Mouse (Mus musculus) MEL (cell line): ENCODE results near the gene Krtcap3. TPM values are rescaled to one million over a fixed set of nuclear protein-coding genes. Genes with fewer than 3 reads are reported as not detected.
A peak's percentile ranks its signal among the peaks of the same experiment; 100 is the strongest.

ENCODE experiments used
- DNase-seq: peaks from one replicate; pipeline ENCODE4 v3.0.0; 2011; ENCODE audit warnings: low read depth, low spot score
- H3K27ac ChIP-seq: 2 replicates; pipeline ENCODE4 v1.5.1; 2012; ENCODE audit warnings: low read depth, mild to moderate bottlenecking, control low read depth, low read length, moderate library complexity; ENCODE audit not compliant: control insufficient read depth
- H3K27me3 ChIP-seq, 2 experiments: fragments of 150-350 bp in 1 of 2; sonication (generic) in 1 of 2; 2 replicates each; pipeline ENCODE4 v1.6.1; 2012; ENCODE audit warnings: low read length in 2 of 2, mild to moderate bottlenecking in 2 of 2, improper control_type of control experiment in 1 of 2, moderate library complexity in 1 of 2; ENCODE audit not compliant: insufficient read depth in 2 of 2, control insufficient read depth in 1 of 2
- H3K36me3 ChIP-seq, 2 experiments: 2 replicates each; pipeline ENCODE4 v1.6.1; 2012 to 2014; ENCODE audit warnings: low read length in 2 of 2, improper control_type of control experiment in 1 of 2, inconsistent platforms in 1 of 2, mild to moderate bottlenecking in 1 of 2; ENCODE audit not compliant: insufficient read depth in 2 of 2, control insufficient read depth in 1 of 2
- H3K4me1 ChIP-seq, 2 experiments: fragments of 150-350 bp in 1 of 2; sonication (generic) in 1 of 2; 2 replicates each; pipeline ENCODE4 v1.6.1; 2012; ENCODE audit warnings: low read length in 2 of 2, improper control_type of control experiment in 1 of 2, mild to moderate bottlenecking in 1 of 2; ENCODE audit not compliant: insufficient read depth in 2 of 2, control insufficient read depth in 1 of 2
- H3K4me3 ChIP-seq, 2 experiments: fragments of 150-350 bp in 1 of 2; sonication (generic) in 1 of 2; 2 replicates each; pipeline ENCODE4 v1.5.1; 2012; ENCODE audit warnings: low read depth in 2 of 2, low read length in 2 of 2, mild to moderate bottlenecking in 2 of 2, moderate library complexity in 2 of 2, control low read depth in 1 of 2, improper control_type of control experiment in 1 of 2; ENCODE audit not compliant: control insufficient read depth in 1 of 2, insufficient read depth in 1 of 2
- H3K79me2 ChIP-seq: 2 replicates; pipeline ENCODE4 v1.6.1; 2012; ENCODE audit warnings: mild to moderate bottlenecking, low read length, moderate library complexity; ENCODE audit not compliant: control insufficient read depth, poor library complexity, insufficient read depth
- H3K9ac ChIP-seq: 2 replicates; pipeline ENCODE4 v1.6.1; 2012; ENCODE audit warnings: low read depth, mild to moderate bottlenecking, control low read depth, low read length, moderate library complexity; ENCODE audit not compliant: control insufficient read depth, poor library complexity, severe bottlenecking
- H3K9me3 ChIP-seq: fragments of 150-350 bp; sonication (generic); replicated peaks from 2 replicates; pipeline ENCODE4 v1.6.1; 2012; ENCODE audit warnings: mild to moderate bottlenecking, low read length, improper control_type of control experiment, moderate library complexity; ENCODE audit not compliant: insufficient read depth
- BHLHE40 ChIP-seq: IDR thresholded peaks from 2 replicates; pipeline ENCODE4 v1.6.1; 2012; ENCODE audit warnings: low read depth, mild to moderate bottlenecking, inconsistent platforms, low read length, improper control_type of control experiment, borderline replicate concordance
- CHD2 ChIP-seq: IDR thresholded peaks from 2 replicates; pipeline ENCODE4 v1.6.1; 2011; ENCODE audit warnings: low read length, improper control_type of control experiment
- CTCF ChIP-seq, 3 experiments: IDR thresholded peaks in 2 of 3; conservative IDR thresholded peaks in 1 of 3; 2 replicates each; pipeline ENCODE4 v1.5.1; 2011 to 2012; ENCODE audit warnings: low read length in 3 of 3, low read depth in 2 of 3, mild to moderate bottlenecking in 2 of 3, improper control_type of control experiment in 1 of 3, inconsistent platforms in 1 of 3, mixed read lengths in 1 of 3, moderate library complexity in 1 of 3; ENCODE audit not compliant: control insufficient read depth in 1 of 3, insufficient read depth in 1 of 3, poor library complexity in 1 of 3, severe bottlenecking in 1 of 3
- ELF1 ChIP-seq: IDR thresholded peaks from 2 replicates; pipeline ENCODE4 v1.6.1; 2014; ENCODE audit warnings: low read depth, mild to moderate bottlenecking, inconsistent platforms, low read length, improper control_type of control experiment, moderate library complexity
- EP300 ChIP-seq, 2 experiments: IDR thresholded peaks; 2 replicates each; pipeline ENCODE4 v1.6.1; 2011; ENCODE audit warnings: improper control_type of control experiment in 2 of 2, low read length in 2 of 2, low read depth in 1 of 2, mild to moderate bottlenecking in 1 of 2
- GATA1 ChIP-seq: IDR thresholded peaks from 2 replicates; pipeline ENCODE4 v1.6.1; 2011; ENCODE audit warnings: low read depth, low read length, improper control_type of control experiment
- HCFC1 ChIP-seq: IDR thresholded peaks from 2 replicates; pipeline ENCODE4 v1.6.1; 2012; ENCODE audit warnings: low read depth, mild to moderate bottlenecking, inconsistent platforms, low read length, improper control_type of control experiment, moderate library complexity
- MAFK ChIP-seq: IDR thresholded peaks from 2 replicates; pipeline ENCODE4 v1.6.1; 2011; ENCODE audit warnings: low read depth, mild to moderate bottlenecking, low read length, improper control_type of control experiment, borderline replicate concordance
- MEF2A ChIP-seq: IDR thresholded peaks from 2 replicates; pipeline ENCODE4 v1.6.1; 2014; ENCODE audit warnings: low read depth, mild to moderate bottlenecking, inconsistent platforms, low read length, improper control_type of control experiment; ENCODE audit not compliant: poor library complexity, insufficient replicate concordance, severe bottlenecking; ENCODE audit errors: extremely low read depth
- MXI1 ChIP-seq: IDR thresholded peaks from 2 replicates; pipeline ENCODE4 v1.6.1; 2011; ENCODE audit warnings: mild to moderate bottlenecking, low read depth, low read length, improper control_type of control experiment
- MYB ChIP-seq: IDR thresholded peaks from 2 replicates; pipeline ENCODE4 v1.6.1; 2011; ENCODE audit warnings: mild to moderate bottlenecking, low read depth, low read length, improper control_type of control experiment
- MYC ChIP-seq: IDR thresholded peaks from 2 replicates; pipeline ENCODE4 v1.6.1; 2011; ENCODE audit warnings: low read depth, mild to moderate bottlenecking, low read length, improper control_type of control experiment, moderate library complexity
- NELFE ChIP-seq: IDR thresholded peaks from 2 replicates; pipeline ENCODE4 v1.6.1; 2011; ENCODE audit warnings: low read depth, low read length, improper control_type of control experiment
- NRF1 ChIP-seq: IDR thresholded peaks from 2 replicates; pipeline ENCODE4 v1.6.1; 2014; ENCODE audit warnings: low read depth, mild to moderate bottlenecking, inconsistent platforms, low read length, improper control_type of control experiment, moderate library complexity; ENCODE audit not compliant: poor library complexity, insufficient read depth, severe bottlenecking
- POLR2AphosphoS2 ChIP-seq: IDR thresholded peaks from 2 replicates; pipeline ENCODE4 v1.6.1; 2011; ENCODE audit warnings: low read length, improper control_type of control experiment
- RAD21 ChIP-seq: IDR thresholded peaks from 2 replicates; pipeline ENCODE4 v1.6.1; 2011; ENCODE audit warnings: mild to moderate bottlenecking, low read depth, low read length, improper control_type of control experiment
- RCOR1 ChIP-seq: IDR thresholded peaks from 2 replicates; pipeline ENCODE4 v1.6.1; 2012; ENCODE audit warnings: low read depth, mild to moderate bottlenecking, inconsistent platforms, low read length, improper control_type of control experiment
- SIN3A ChIP-seq: IDR thresholded peaks from 2 replicates; pipeline ENCODE4 v1.6.1; 2012; ENCODE audit warnings: low read length, improper control_type of control experiment, inconsistent platforms
- TBP ChIP-seq: IDR thresholded peaks from 2 replicates; pipeline ENCODE4 v1.8.0; 2011; ENCODE audit warnings: low read depth, low read length, improper control_type of control experiment
- ZNF384 ChIP-seq: IDR thresholded peaks from 2 replicates; pipeline ENCODE4 v1.6.1; 2012; ENCODE audit warnings: low read depth, mild to moderate bottlenecking, inconsistent platforms, low read length, improper control_type of control experiment
- polyA plus RNA-seq, 2 experiments: library from polyadenylated mRNA; stranded (reverse) in 1 of 2; unstranded in 1 of 2; fragments of >175 nt in 1 of 2; fragments of >200 nt in 1 of 2; gene quantifications; 2 replicates each; pipeline versions ENCODE4 v1.2.1 to v1.2.4; 2012; ENCODE audit warnings: low replicate concordance in 2 of 2, low read depth in 1 of 2; ENCODE audit not compliant: insufficient read length in 2 of 2, insufficient read depth in 1 of 2, missing spikeins in 1 of 2
- total RNA-seq: library from RNA; depleted of rRNA; stranded (reverse); fragments of 300-350 nt; gene quantifications from 2 replicates; pipeline ENCODE4 v1.2.3, GENCODE M21; 2012

Krtcap3 gene
- total and polyA plus RNA-seq, 3 experiments = 1.2 to 3.3 TPM; not detected in 1

DNA sequence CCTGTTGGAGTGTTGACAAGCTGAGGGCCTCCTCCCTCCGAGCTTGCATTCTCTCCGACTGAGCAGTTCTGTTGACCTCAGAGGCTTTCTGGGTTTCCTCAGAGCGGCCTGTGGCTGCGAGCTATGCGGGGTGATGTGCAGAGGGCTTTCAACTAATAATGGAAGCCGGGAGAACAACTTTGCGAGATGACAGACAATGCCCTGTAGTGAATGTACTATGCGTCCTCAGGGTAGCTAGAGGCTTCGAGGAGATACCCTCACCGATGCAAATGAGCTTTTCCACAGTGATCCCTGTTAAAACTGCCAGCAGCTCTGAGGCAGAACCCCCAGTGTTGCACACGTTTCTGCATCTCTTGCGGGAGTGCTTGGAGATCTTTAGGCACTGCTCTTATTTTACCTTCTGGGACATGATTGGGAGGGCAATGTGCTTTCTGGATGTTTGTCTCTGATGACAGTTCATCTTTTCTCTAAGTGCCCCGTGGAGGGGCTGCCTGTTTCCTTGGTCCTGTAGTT lies 9.9 kb upstream of the Krtcap3 start:
- peak overlapping the region; percentile 38 for H3K27ac ChIP-seq
- TF ChIP-seq MXI1 = peak; percentile 68
- peak; percentile 74; the same call in 1 of the 2 replicates for TF ChIP-seq SIN3A
- no peak for TF ChIP-seq RAD21
- TF ChIP-seq MEF2A = no peak
- TF ChIP-seq EP300 (IDR thresholded peaks at IDR 0.05; ENCODE audit: low read depth in 1 of 2, low read length in 2 of 2) = peak in 1 of 2 experiments; percentile 30; a peak in 1 of 4 replicates
- TF ChIP-seq MYC = no peak
- TF ChIP-seq TBP = 0 out of 2 replicates have a peak, but pooled peaks have one; percentile 21
- H3K9ac ChIP-seq = peak overlapping the region; percentile 85
- no peaks in the 10 kb centered on the region for H3K27me3 ChIP-seq
- DNase-seq = no peak
- H3K4me3 ChIP-seq = peak overlapping the region; percentile 79 to 100
- H3K4me1 ChIP-seq = peaks cover 0 to 2% of the 10 kb centered on the region in 2 experiments; a peak in 2 of 4 replicates
- H3K79me2 ChIP-seq = peaks cover 17% of the 10 kb centered on the region
- H3K36me3 ChIP-seq = peaks cover 6 to 7% of the 10 kb centered on the region in 2 experiments
- no peaks in the 10 kb centered on the region for H3K9me3 ChIP-seq

DNA sequence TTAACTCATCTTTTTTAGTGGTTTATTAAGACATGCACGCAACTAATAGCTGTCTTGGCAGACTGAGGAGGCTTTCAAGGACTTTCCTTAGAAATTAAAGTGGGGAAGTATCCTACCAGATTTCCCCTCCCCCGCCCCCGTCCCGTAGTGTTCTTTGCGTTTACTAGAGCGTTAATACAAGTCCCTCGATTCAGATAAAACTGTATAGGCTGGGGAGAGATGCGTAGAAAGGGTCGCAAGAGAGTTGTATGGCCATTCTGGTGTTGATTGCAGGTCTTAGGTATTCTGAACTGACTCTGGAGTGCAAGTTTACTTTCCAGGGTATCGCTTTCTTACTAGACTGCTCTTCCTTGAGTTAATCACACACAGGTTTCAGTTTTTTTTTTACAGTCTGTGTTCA lies 9.3 kb upstream of the Krtcap3 start:
- peaks cover 17% of the 10 kb centered on the region for H3K79me2 ChIP-seq
- peak overlapping the region; percentile 85 for H3K9ac ChIP-seq
- H3K4me1 ChIP-seq = peaks cover 0 to 2% of the 10 kb centered on the region in 2 experiments; a peak in 2 of 4 replicates
- peaks cover 7% of the 10 kb centered on the region in 2 experiments for H3K36me3 ChIP-seq
- peak; percentile 59 for DNase-seq
- H3K9me3 ChIP-seq = no peaks in the 10 kb centered on the region
- H3K27ac ChIP-seq = no peak overlapping the region
- peak overlapping the region; percentile 79 to 100 for H3K4me3 ChIP-seq
- no peaks in the 10 kb centered on the region for H3K27me3 ChIP-seq
- TF ChIP-seq ELF1 (no peak), ZNF384 (peak; percentile 68; the same call in 1 of the 2 replicates)

DNA sequence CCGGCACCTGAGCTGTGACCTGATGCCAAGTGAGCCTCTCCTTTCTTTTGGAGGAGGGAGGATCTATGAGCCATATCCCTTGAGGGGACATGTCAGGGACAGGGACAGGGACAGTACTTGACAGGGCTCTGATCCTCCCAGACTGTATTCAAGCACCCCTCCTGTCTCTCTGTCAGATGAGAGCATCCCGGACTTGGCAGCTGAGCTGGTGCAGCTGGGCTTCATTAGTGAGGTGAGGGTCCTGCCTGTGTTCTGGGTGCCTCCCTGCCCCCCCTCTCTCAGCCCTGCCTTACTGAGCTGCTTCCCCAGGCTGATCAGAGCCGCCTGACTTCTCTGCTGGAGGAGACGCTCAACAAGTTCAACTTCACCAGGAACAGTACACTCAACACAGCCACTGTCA lies 775 bp upstream of the Krtcap3 start:
- TF ChIP-seq CHD2 = no peak
- no peak for TF ChIP-seq POLR2AphosphoS2
- no peak for TF ChIP-seq MYB
- no peak for TF ChIP-seq MAFK
- no peak for TF ChIP-seq HCFC1
- TF ChIP-seq RCOR1 = no peak
- TF ChIP-seq BHLHE40 = no peak
- no peak for TF ChIP-seq NELFE
- no peak for TF ChIP-seq CTCF (IDR thresholded peaks at IDR 0.05 in 2 of 3, conservative IDR thresholded peaks at IDR 0.05 in 1 of 3; ENCODE audit: control insufficient read depth in 1 of 3, insufficient read depth in 1 of 3, low read depth in 2 of 3, low read length in 3 of 3, poor library complexity in 1 of 3, severe bottlenecking in 1 of 3)
- no peak for TF ChIP-seq NRF1
- TF ChIP-seq GATA1 = no peak
- TF ChIP-seq SIN3A = no peak
- TF ChIP-seq MYC = no peak
- no peaks in the 10 kb centered on the region for H3K27me3 ChIP-seq
- no peaks in the 10 kb centered on the region for H3K4me1 ChIP-seq
- no peaks in the 10 kb centered on the region for H3K79me2 ChIP-seq
- H3K4me3 ChIP-seq = no peak overlapping the region
- H3K9me3 ChIP-seq = no peaks in the 10 kb centered on the region
- H3K9ac ChIP-seq = no peak overlapping the region
- no peak overlapping the region for H3K27ac ChIP-seq
- DNase-seq = no peak
- peaks cover 0 to 19% of the 10 kb centered on the region in 2 experiments; a peak in 2 of 4 replicates for H3K36me3 ChIP-seq
